In the genomic region with DNA sequence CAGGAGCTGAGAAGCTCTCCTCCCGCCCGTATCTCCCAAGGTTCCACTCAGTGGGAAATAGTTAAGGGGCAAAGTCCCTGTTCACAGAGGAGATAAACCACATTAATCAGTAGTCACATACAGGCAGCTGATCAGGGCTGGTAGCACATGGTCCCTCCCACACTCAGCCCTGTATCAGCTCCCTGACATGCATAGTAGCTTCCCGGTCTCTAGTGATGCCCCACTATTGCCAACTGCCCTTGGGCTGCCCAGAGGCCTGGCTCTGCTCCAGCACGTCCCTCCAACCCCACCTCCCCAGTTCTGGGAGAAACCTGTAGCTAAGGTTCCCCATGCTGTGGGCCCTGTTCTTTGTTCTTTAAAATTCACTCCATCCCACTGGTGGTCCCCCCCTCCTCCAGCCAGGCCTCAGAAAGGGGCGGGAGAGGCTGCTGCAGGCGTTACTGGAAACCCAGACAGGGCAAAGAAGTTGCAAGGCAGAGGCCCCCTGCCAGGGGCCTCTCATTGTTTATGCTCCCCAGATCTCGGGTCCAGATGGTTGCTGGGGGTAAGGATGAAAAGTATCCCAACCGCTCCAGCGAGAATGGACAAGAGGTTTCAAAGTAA, we compare ENCODE assay signal across 8 mouse cellular contexts. TPM values are rescaled to one million over a fixed set of nuclear protein-coding genes. Genes with fewer than 3 reads are reported as not detected.
DNase-seq lines count a peak whose midpoint lies in the region; ATAC-seq and TF ChIP-seq lines count a peak whose summit lies in the region.

No protein-coding gene starts in this region.

- H3K9ac ChIP-seq in forebrain, embryonic 15.5 days (replicated peaks): peak overlapping the region; percentile 98
- peak overlapping the region; percentile 94 for H3K9ac ChIP-seq in limb, embryonic 13.5 days
- H3K9ac ChIP-seq in neural tube, embryonic 13.5 days: peak overlapping the region; percentile 95

- H3K4me3 ChIP-seq in layer of hippocampus, adult 2 months: peak overlapping the region; percentile 80
- H3K4me3 ChIP-seq in forebrain, embryonic 15.5 days: peak overlapping the region; percentile 78
- peak overlapping the region; percentile 87 for H3K4me3 ChIP-seq in limb, embryonic 13.5 days
- H3K4me3 ChIP-seq in neural tube, embryonic 13.5 days: peak overlapping the region; percentile 89

- peak overlapping the region; percentile 81 for H3K4me2 ChIP-seq in forebrain, embryonic 15.5 days (replicated peaks)
- peak overlapping the region; percentile 93 for H3K4me2 ChIP-seq in limb, embryonic 13.5 days (replicated peaks)
- H3K4me2 ChIP-seq in neural tube, embryonic 13.5 days: peak overlapping the region; percentile 63

- H3K9me3 ChIP-seq in forebrain, embryonic 15.5 days: no peaks in the 10 kb centered on the region
- no peaks in the 10 kb centered on the region for H3K9me3 ChIP-seq in limb, embryonic 13.5 days
- no peaks in the 10 kb centered on the region for H3K9me3 ChIP-seq in neural tube, embryonic 13.5 days

- no peak for ATAC-seq in forebrain, embryonic 15.5 days (replicated peaks)
- peak; percentile 18; the same call in 1 of the 2 replicates for ATAC-seq in limb, embryonic 13.5 days (ENCODE audit: low FRiP score, low read depth)
- ATAC-seq in neural tube, embryonic 13.5 days (ENCODE audit: low read depth): peak; percentile 30; the same call in 1 of the 2 replicates

- H3K27me3 ChIP-seq in forebrain, embryonic 15.5 days: no peaks in the 10 kb centered on the region
- H3K27me3 ChIP-seq in limb, embryonic 13.5 days: no peaks in the 10 kb centered on the region
- no peaks in the 10 kb centered on the region for H3K27me3 ChIP-seq in neural tube, embryonic 13.5 days

- DNase-seq in layer of hippocampus, adult 2 months (ENCODE audit: low spot score in 2 of 2): no peak
- no peak for DNase-seq in layer of hippocampus, postnatal 25 days (ENCODE audit: extremely low spot score in 1 of 2, low spot score in 1 of 2)
- peak; percentile 53 for DNase-seq in adrenal gland, postnatal 25 days
- no peak for DNase-seq in cerebellum, adult 18-20 months
- no peak for DNase-seq in left cerebral cortex, adult 9 months (ENCODE audit: low spot score in 2 of 2)

- peaks cover 49% of the 10 kb centered on the region for H3K4me1 ChIP-seq in forebrain, embryonic 15.5 days
- peaks cover 52% of the 10 kb centered on the region for H3K4me1 ChIP-seq in limb, embryonic 13.5 days
- peaks cover 57% of the 10 kb centered on the region for H3K4me1 ChIP-seq in neural tube, embryonic 13.5 days (replicated peaks)

- H3K27ac ChIP-seq in layer of hippocampus, adult 2 months: peak overlapping the region; percentile 98
- peak overlapping the region; percentile 97 for H3K27ac ChIP-seq in forebrain, embryonic 15.5 days (replicated peaks)
- H3K27ac ChIP-seq in limb, embryonic 13.5 days: peak overlapping the region; percentile 99
- peak overlapping the region; percentile 95 for H3K27ac ChIP-seq in neural tube, embryonic 13.5 days (replicated peaks)

- no peak for TF ChIP-seq CTCF in layer of hippocampus, adult 2 months (conservative IDR thresholded peaks at IDR 0.05)

- WGBS in forebrain, embryonic 15.5 days: under 1% methylated on average over 9 of the region's 9 CpGs
- 4% methylated on average over 9 of the region's 9 CpGs for WGBS in limb, embryonic 13.5 days
- WGBS in neural tube, embryonic 13.5 days: under 1% methylated on average over 9 of the region's 9 CpGs

- no peaks in the 10 kb centered on the region for H3K36me3 ChIP-seq in forebrain, embryonic 15.5 days
- peaks cover 20% of the 10 kb centered on the region for H3K36me3 ChIP-seq in limb, embryonic 13.5 days
- H3K36me3 ChIP-seq in neural tube, embryonic 13.5 days: no peaks in the 10 kb centered on the region

RNA-seq across cellular contexts. Expression of a gene that starts 1.8 kb away (rescaled TPM):
- total RNA-seq in layer of hippocampus, adult 2 months (2021): 10 to 100 TPM; 30.5 to 35.2 TPM
- 10 to 100 TPM; 41.4 to 41.8 TPM for total RNA-seq in layer of hippocampus, postnatal 25 days (2021)
- 114 and 133 TPM in 2 replicates for total RNA-seq in adrenal gland, postnatal 25 days (2021)
- 91.5 and 97.2 TPM in 2 replicates for polyA plus RNA-seq in forebrain, embryonic 15.5 days (2015; fragmentation: Nextera tagmentation; extraction: Ambion mirVana)
- polyA plus RNA-seq in limb, embryonic 13.5 days (2015; fragmentation: Nextera tagmentation; extraction: Ambion mirVana): 96.6 and 102 TPM in 2 replicates
- polyA plus RNA-seq in neural tube, embryonic 13.5 days (2015; fragmentation: Nextera tagmentation; extraction: Ambion mirVana): 54.6 and 58.9 TPM in 2 replicates

RNA-seq across cellular contexts. Expression of a gene that starts 40.0 kb away (rescaled TPM):
- total RNA-seq in layer of hippocampus, adult 2 months (2021): not detected
- total RNA-seq in layer of hippocampus, postnatal 25 days (2021): under 1 TPM in 1 of 2 experiments, not detected in 1; 0.22 TPM
- 0.76 TPM in 2 replicates for total RNA-seq in adrenal gland, postnatal 25 days (2021)
- 0.18 and 0.38 TPM in 2 replicates for polyA plus RNA-seq in forebrain, embryonic 15.5 days (2015; fragmentation: Nextera tagmentation; extraction: Ambion mirVana)
- 0.37 and 0.70 TPM in 2 replicates for polyA plus RNA-seq in limb, embryonic 13.5 days (2015; fragmentation: Nextera tagmentation; extraction: Ambion mirVana)
- polyA plus RNA-seq in neural tube, embryonic 13.5 days (2015; fragmentation: Nextera tagmentation; extraction: Ambion mirVana): 0.36 and 0.85 TPM in 2 replicates
